Mouse (Mus musculus) inflammation-experienced regulatory T-cells, adult 6 months (primary cell): ENCODE measurements at regions not wholly inside any gene's neighbourhood (a gene's known extent, or its start where the extent isn't known, plus 50 kb on each side); places are given as distances from the start of the nearest gene placed in this dataset.

Source experiments
- ATAC-seq: one replicate; pipeline ENCODE4 v1.8.0; 2017

DNA sequence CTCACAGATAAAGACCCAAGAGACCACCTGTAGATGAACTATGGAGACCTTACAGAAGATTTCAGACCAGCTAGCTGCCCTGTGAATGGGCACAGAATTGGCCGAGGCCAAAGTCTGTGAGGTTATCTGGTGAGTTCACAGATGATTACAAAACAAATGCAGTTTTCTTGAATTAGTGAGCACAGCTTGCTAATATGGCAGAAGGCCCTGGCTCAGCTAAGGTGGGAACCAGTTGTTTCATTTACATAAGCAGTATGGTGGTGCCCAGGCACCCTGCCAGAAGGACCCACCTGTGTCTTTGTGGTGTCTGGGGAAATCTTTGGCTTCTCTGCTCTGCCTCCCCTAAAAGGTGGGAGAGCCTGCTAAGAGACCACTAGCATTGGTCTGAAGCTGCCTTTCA is 466.9 kb downstream of the Cd83 start:
- ATAC-seq = no peak

DNA sequence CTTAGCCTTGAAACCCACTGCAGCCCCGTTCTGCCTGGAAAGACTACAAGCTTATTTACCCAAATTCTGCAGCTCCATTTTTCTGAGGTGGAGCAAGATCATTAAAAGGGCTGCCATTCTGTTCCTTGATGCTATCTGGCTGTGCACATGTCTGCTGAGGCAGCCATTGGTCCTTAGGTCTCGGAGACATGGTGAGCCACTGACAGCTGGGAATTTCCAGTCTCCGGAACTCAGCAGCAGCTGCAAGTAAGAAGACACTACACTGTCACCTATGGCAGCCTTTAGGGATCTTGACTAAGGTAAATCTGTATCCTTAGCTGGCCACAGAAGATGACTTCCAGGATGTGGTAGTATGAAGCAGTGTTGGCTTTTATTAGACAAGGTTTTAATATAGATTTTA is 467.9 kb downstream of the Cd83 start:
- no peak for ATAC-seq

DNA sequence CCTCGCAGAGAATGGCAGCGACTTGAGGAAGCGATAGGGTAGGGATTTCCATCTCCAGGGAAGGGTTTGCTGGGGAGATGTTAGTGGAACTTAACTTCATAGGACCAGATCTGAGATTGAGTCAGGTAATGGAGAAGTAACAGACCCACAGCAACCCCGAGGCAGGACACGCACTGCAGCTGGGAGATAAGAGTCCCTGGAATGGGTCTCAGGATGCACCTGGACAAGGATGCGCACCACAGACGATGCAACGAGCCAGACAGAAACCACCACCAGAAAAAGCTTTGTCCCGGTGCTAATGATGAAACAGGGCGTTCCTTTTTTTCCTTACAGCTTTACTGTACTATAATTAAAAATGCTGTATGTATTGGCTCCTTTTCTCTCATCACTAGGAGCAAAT is 470.9 kb upstream of the Jarid2 start:
- no peak for ATAC-seq

DNA sequence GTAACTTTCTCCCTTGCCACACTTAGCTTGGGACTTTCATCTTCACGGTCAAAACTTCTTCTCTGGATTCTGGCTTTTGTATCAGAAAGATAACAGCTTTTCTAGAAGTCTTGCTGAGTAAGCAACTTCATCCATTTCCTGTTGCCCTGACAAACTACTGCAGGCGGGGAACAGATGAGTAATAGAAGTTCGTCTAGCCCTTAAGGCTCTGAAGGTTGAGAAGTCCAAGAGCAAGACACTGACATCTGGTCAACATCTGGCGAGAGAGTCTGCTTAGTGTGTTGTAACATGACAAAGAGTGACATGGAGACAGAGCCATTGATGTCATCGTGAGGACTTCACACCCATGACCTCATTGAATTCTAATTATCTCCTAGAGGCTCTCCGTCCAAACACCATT is 469.2 kb upstream of the Jarid2 start:
- ATAC-seq = no peak

DNA sequence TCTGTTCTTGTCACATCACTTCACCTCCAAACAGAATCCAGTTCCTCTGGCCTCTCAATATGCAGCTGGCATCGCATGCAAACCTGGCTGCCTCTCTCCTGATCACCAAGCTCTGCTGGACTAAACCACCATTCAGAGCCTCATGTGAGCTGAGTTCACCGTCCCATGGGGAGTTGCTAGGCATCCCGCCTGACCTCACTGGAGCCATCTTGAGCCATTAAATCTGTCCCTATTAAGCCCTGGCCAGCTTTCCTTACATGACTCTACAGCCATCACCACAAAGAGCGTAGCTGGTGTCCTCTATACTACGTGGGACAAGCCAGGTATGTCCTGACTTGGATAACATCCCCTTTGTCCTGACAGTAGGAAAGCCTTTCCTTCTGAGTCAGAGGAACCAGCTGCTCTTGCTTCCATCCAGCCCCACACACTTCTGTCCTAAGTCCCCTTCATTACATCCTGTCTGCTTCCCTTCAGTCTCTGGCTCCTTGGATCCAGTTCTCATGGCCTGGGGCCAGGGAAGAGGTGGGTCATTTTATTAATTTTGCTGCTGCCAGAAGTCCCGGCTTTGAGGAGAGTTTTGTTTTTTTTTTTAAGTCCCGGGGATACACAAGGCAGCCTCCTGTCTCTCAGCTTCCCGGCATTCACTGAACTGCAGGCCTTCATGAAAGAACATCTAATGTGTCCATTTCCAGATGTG is 468.5 kb upstream of the Jarid2 start:
- no peak for ATAC-seq

- no peak for ATAC-seq
Measured at GRCm38 (mm10) chr13:44272746-44273524, 456.3 kb upstream of the Jarid2 start.

- no peak for ATAC-seq
Measured at GRCm38 (mm10) chr13:44277952-44278351, 451.3 kb upstream of the Jarid2 start.

- ATAC-seq = no peak
Measured at GRCm38 (mm10) chr13:44279036-44279435, 450.2 kb upstream of the Jarid2 start.

- ATAC-seq = no peak
Measured at GRCm38 (mm10) chr13:44280296-44280695, 449.0 kb upstream of the Jarid2 start.

DNA sequence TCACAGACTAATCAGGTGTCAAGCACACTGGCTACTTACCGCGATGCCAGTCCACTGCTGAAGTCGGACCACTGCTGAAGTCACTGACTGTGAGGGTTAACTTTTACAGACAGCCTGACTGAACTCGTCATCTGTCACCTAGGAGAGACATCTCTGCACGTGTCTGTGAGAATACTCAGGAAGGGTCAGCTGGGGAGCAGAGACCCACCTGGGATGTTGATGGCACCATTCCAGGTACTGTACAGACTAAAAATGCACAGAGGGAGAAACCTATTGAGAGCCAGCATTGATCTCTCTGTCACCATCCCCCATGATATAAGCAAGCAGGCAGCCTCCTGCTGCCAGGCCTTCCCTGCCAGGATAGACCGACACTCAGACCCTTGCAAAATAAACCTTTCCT is 447.5 kb upstream of the Jarid2 start:
- ATAC-seq = no peak

- ATAC-seq = no peak
Measured at GRCm38 (mm10) chr13:44282306-44282705, 447.0 kb upstream of the Jarid2 start.

DNA sequence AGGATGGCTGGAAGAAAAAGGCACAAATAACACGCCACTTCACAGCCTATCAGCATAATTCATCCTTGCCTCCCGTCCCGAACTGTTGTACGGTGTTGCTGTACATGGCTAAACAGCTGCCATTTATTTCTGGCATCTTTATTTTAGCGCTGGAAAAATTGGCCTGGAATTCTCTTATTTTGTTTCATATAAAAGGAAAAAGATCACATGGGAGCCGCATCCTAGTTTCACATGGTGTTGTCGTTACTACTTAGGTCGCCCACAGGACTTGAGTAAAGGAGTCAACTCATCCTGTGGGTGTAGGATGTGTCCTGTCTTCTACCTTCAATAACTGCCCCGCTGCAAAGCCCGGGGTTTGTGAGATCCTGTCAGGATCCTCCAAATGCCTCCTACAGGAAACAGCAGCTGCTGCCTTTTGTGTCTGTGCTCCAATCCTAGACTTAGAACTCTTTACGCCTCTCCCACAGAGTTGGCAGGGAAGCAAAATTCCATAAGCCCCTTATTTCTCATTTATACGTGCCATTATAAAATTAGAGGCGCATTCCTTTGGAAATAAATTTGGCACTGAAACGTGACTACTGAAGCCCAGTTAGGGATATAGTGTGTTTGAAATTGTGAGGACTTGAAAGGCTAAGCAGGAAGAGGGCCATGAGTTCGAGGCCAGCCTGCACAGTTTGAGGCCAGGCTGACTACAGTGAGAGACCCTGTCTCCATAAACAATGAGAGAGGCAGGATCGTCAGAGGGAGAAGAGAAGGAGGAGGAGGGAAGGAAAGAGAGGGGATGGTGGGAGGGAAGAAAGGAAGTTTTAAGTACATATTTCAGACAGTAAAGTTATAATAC is 446.3 kb upstream of the Jarid2 start:
- no peak for ATAC-seq

DNA sequence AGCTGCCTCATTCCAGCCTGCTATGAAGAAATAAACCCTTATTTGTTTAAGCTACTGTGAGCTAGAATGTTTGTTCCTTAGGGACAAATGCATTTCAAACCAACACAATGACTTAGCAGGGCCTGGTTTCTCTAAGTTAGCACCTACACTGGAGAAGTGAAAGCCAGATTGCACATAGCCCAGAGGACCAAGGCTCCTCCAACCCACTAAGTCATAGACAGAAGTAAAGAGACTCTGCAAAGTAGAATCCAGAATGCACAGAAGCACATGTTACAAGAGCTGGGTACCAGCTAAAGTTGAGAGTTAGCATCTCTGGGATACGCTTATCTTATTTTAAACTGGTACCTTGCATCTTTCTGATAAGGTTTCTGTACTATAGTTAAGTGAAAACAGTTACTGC is 443.4 kb upstream of the Jarid2 start:
- ATAC-seq = no peak

DNA sequence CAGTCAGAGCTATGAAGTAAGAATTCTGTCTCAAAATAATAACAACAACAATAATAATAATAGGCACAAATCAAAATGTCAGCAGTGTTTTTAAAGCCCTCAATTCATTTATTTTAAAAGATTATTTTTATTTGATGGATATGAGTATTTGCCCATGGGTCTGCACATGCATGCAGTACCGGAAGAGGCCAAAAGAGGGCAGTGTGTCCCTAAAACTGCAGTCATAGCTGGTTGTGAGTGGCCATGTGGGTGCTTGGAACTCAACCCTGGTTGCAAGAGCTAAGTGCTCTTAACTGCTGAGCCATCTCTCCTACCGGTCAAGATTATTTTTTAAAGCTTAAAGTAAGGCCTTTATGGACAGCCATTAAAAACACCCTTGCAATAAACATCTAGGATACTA is 439.1 kb upstream of the Jarid2 start:
- ATAC-seq = no peak

- ATAC-seq = peak; percentile 90
Measured at GRCm38 (mm10) chr13:44292476-44293056, 436.7 kb upstream of the Jarid2 start.

GRCm38 (mm10) chr13:44293736-44294416 is 435.4 kb upstream of the Jarid2 start:
- no peak for ATAC-seq

DNA sequence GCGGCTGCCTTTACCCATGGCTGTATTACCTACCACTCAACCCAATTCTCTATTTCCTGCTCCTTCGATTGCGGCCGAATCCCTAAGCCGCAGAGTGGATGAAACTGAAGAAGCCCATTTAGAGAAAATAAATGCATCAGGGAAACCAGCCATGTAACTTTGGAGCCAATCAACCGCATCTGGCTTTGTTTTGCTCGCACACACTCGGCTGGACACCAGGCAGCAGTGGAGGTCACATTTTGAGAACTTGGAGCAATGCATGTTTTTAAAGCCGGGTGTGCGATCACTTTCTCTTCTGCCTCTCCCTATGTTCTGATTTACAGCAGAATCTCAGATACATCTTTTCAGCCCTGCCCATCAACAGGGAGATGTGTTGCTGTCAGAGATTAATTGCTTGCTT is 433.7 kb upstream of the Jarid2 start:
- ATAC-seq = no peak

DNA sequence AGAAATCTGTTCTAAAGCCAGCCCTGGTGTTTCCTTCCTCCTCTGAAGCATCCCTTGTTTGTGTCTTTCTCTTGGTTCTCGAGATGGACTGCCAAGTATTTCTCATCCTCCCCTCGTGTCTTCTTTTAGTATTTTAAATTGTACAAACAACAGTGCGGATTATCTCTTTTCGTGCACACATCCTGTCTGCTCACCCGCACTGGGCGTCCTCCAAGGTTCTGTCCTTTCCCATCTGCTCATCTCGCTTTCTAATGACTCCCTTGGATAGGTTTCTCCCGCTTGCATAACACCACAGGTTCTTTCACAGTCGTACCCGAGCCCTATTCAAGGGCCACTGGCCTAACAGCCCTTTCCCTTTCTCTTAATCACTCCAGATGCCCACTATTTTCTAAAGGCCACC is 428.7 kb upstream of the Jarid2 start:
- ATAC-seq = no peak

DNA sequence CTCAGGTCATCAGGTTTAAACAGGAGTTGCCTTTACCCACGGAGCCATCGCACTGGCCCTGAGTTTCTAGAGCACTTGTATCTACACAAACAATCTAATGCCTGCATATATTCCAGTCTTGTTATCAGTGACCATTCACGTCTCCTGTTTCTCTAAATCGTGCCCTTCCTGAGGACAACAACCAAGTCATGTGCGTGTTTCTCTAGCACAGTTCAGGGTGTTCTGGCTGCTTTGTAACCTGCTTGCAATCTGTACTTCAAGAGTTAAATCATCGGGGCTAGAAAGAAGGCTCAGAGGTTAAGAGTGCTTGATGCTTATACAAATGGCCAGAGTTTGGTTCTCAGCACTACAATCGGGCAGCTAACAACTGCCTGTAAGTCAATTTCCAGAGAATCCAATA is 428.1 kb upstream of the Jarid2 start:
- ATAC-seq = no peak

DNA sequence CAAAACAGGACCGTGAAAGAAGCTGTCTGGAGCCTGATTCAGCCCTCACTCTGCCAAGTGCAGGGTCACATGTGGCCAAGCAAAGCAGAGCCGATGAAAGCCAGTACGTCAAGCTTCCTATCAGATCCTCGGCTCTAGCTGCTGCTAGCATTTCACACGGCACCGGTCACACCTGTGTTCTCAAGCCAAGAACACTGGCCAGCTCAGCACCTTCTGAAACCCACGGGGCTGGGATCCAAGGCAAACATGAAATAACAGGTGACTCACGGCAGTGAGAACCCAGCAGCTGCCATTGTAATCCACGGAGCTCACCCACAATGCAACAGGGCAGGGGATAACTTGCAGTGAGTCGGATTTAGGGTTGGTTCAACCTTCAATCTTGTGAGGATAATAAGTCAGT is 427.3 kb upstream of the Jarid2 start:
- no peak for ATAC-seq

- peak; percentile 72 for ATAC-seq
Measured at GRCm38 (mm10) chr13:44305134-44305991, 423.9 kb upstream of the Jarid2 start.
